Mouse (Mus musculus) hindbrain, postnatal 0 days (tissue): ENCODE results near the gene Tbc1d22b. TPM values are rescaled to one million over a fixed set of nuclear protein-coding genes. Genes with fewer than 3 reads are reported as not detected.
A peak's percentile ranks its signal among the peaks of the same experiment; 100 is the strongest.
"Not testable (repeated sequence)": the region's sequence is repeated elsewhere in the genome, so short reads cannot be mapped to it uniquely, and the experiment has no call there.

Experiments used
- ATAC-seq: fragments of 200-750 bp; cut with Nextera tagmentation; 2 replicates; pipeline ENCODE4 v1.8.0; 2017; ENCODE audit warnings: mild to moderate bottlenecking, moderate TSS enrichment, moderate library complexity
- DNase-seq: peaks from one replicate; pipeline ENCODE4 v3.0.0-alpha.2; 2015; ENCODE audit warnings: low spot score
- H3K27ac ChIP-seq: fragments of 300-500 bp; sonication (generic); 2 replicates; pipeline ENCODE4 v1.5.1; 2014; ENCODE audit warnings: mild to moderate bottlenecking
- H3K27me3 ChIP-seq: fragments of 300-500 bp; sonication (generic); 2 replicates; pipeline ENCODE4 v1.6.1; 2014; ENCODE audit warnings: low read length, mixed read lengths; ENCODE audit not compliant: insufficient read depth
- H3K36me3 ChIP-seq: fragments of 300-500 bp; sonication (generic); 2 replicates; pipeline ENCODE4 v1.6.1; 2014; ENCODE audit warnings: low read length, mixed read lengths; ENCODE audit not compliant: insufficient read depth
- H3K4me1 ChIP-seq: fragments of 300-500 bp; sonication (generic); 2 replicates; pipeline ENCODE4 v1.6.1; 2014; ENCODE audit warnings: antibody characterized with exemption, low read length, mixed read lengths; ENCODE audit not compliant: insufficient read depth
- H3K4me2 ChIP-seq: fragments of 300-500 bp; sonication (generic); 2 replicates; pipeline ENCODE4 v1.6.1; 2014; ENCODE audit warnings: low read depth, mild to moderate bottlenecking, low read length, moderate library complexity, mixed read lengths
- H3K4me3 ChIP-seq: fragments of 300-500 bp; sonication (generic); 2 replicates; pipeline ENCODE4 v1.5.1; 2014; ENCODE audit warnings: low read length
- H3K9ac ChIP-seq: fragments of 300-500 bp; sonication (generic); replicated peaks from 2 replicates; pipeline ENCODE4 v1.6.1; 2014; ENCODE audit warnings: mild to moderate bottlenecking, low read length, moderate library complexity, mixed read lengths
- H3K9me3 ChIP-seq: fragments of 300-500 bp; sonication (generic); 2 replicates; pipeline ENCODE4 v1.6.1; 2016; ENCODE audit warnings: low read length, mixed read lengths
- CTCF ChIP-seq: IDR thresholded peaks from 2 replicates; pipeline ENCODE4 v1.5.1; 2016; ENCODE audit warnings: antibody characterized with exemption, control low read depth, low read depth
- WGBS: fragments of 180-500 bp; shearing (Covaris S2); extraction: QIAGEN DNeasy Blood & Tissue Kit; methylation state at CpG from one replicate; pipeline ENCODE4 v1.1.7; 2014; 5-methylcytosine and 5-hydroxymethylcytosine counted together
- polyA plus RNA-seq: library from polyadenylated mRNA; unstranded; fragments of >200 nt; fragmentation: Nextera tagmentation; extraction: Ambion mirVana; gene quantifications from 2 replicates; pipeline ENCODE4 v1.2.1, GENCODE M21; 2015
- total RNA-seq: library from RNA; depleted of rRNA; stranded (reverse); fragments of >200 nt; gene quantifications from 2 replicates; pipeline ENCODE4 v1.2.3, GENCODE M21; 2014

The Tbc1d22b gene
- total and polyA plus RNA-seq, 2 experiments from 2014 or later = 26.4 to 40.4 TPM

- no peaks in the 10 kb centered on the region for H3K36me3 ChIP-seq
- H3K9me3 ChIP-seq = no peaks in the 10 kb centered on the region
- no peaks in the 10 kb centered on the region for H3K4me1 ChIP-seq
- H3K4me2 ChIP-seq = 0 out of 2 replicates have a peak overlapping the region, but pooled peaks have one; percentile 38
- no peak overlapping the region for H3K27ac ChIP-seq
- TF ChIP-seq CTCF = peak; percentile 46
- H3K27me3 ChIP-seq = no peaks in the 10 kb centered on the region
- no peak overlapping the region for H3K4me3 ChIP-seq
- 82% methylated on average over 5 of the region's 5 CpGs for WGBS
- no peak overlapping the region for H3K9ac ChIP-seq
- no peak for DNase-seq
- no peak for ATAC-seq
These were observed 45.9 kb upstream of the Tbc1d22b start for GRCm38 (mm10) chr17:29503700-29504099.

- H3K4me3 ChIP-seq = no peak overlapping the region
- no peaks in the 10 kb centered on the region for H3K27me3 ChIP-seq
- no peak overlapping the region for H3K27ac ChIP-seq
- no peak overlapping the region for H3K4me2 ChIP-seq
- no peak for DNase-seq
- H3K9me3 ChIP-seq = no peaks in the 10 kb centered on the region
- H3K9ac ChIP-seq = no peak overlapping the region
- no peak for TF ChIP-seq CTCF
- no peaks in the 10 kb centered on the region for H3K36me3 ChIP-seq
- H3K4me1 ChIP-seq = no peaks in the 10 kb centered on the region
- ATAC-seq = no peak
- WGBS = 73% methylated on average over 12 of the region's 12 CpGs
These were observed 40.5 kb upstream of the Tbc1d22b start for GRCm38 (mm10) chr17:29508927-29509608.

- 64% methylated on average over 8 of the region's 8 CpGs for WGBS
- TF ChIP-seq CTCF = no peak
- DNase-seq (no peak), ATAC-seq (no peak)
- Histone ChIP-seq H3K27me3 (no peaks in the 10 kb centered on the region), H3K9me3 (no peaks in the 10 kb centered on the region), H3K9ac (no peak overlapping the region), H3K36me3 (no peaks in the 10 kb centered on the region), H3K27ac (no peak overlapping the region), H3K4me1 (no peaks in the 10 kb centered on the region), H3K4me2 (no peak overlapping the region), H3K4me3 (no peak overlapping the region)
These were observed 38.9 kb upstream of the Tbc1d22b start for GRCm38 (mm10) chr17:29510691-29511090.

DNA sequence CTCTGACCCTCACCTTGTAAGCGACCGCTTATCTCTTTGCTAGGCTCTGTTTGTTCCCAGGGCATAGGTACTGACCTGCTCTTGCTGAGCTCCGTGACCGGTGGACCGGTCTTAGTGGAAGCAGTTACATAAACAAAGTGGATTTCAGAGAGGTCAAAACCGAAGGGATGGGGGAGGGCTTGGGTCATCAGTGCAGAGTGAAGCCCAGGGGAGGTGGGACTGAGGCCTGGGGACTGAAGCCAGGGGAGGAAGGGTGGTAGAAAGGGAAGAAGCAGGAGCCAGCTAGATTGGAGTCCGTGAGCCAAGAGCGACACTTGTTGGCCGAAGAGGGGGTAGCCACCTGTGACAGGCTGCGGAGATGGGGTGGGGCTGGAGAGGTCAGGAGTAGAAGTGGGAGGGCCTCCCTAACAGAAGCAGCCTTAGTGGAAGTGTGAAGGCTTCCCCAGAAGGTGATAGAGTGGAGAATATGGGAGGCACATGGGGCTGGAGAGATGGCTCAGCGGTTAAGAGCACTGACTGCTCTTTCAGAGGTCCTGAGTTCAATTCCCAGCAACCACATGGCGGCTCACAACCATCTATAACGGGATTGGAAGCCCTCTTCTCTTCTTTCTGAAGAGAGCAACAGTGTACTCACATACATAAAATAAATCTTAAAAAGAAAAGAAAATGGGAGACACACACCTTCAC is 36.4 kb upstream of the Tbc1d22b start:
- peak; percentile 76 for TF ChIP-seq CTCF
- DNase-seq = peak; percentile 72
- peak; percentile 62 for ATAC-seq
- 47% methylated on average over 13 of the region's 13 CpGs for WGBS
- H3K36me3 ChIP-seq = no peaks in the 10 kb centered on the region
- no peak overlapping the region for H3K4me3 ChIP-seq
- no peaks in the 10 kb centered on the region for H3K9me3 ChIP-seq
- no peak overlapping the region for H3K27ac ChIP-seq
- no peaks in the 10 kb centered on the region for H3K4me1 ChIP-seq
- H3K4me2 ChIP-seq = no peak overlapping the region
- H3K27me3 ChIP-seq = no peaks in the 10 kb centered on the region
- no peak overlapping the region for H3K9ac ChIP-seq

DNA sequence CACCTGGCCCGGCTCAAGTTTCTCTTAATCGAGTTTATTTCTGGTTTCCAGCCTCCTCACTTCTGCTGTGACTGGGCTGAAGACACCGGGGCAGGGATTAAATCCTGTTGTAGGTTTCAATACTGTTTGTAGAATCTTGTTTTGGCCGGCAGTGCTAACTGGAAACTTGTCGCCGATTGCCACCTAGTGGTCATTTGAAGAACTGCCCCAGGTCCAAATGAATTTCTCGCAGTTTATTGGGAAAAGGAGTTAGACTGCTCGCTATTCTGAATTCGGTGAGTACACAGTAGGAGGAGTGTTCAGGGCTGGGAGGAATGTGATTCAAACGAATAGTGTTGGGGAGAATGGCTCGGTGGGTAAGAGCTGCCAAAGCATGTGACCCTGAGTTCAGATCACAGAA is 35.1 kb upstream of the Tbc1d22b start:
- Histone ChIP-seq H3K27ac (no peak overlapping the region), H3K36me3 (no peaks in the 10 kb centered on the region), H3K4me1 (no peaks in the 10 kb centered on the region), H3K4me3 (no peak overlapping the region), H3K4me2 (no peak overlapping the region), H3K9ac (no peak overlapping the region), H3K9me3 (no peaks in the 10 kb centered on the region), H3K27me3 (no peaks in the 10 kb centered on the region)
- ATAC-seq (peak; percentile 77; the same call in 1 of the 2 replicates), DNase-seq (peak; percentile 90)
- peak; percentile 95 for TF ChIP-seq CTCF
- whole genome bisulfite sequencing = 3% methylated on average over 11 of the region's 11 CpGs

- ATAC-seq, H3K27me3 ChIP-seq, H3K9me3 ChIP-seq, H3K9ac ChIP-seq, H3K27ac ChIP-seq, H3K36me3 ChIP-seq, H3K4me2 ChIP-seq, DNase-seq, H3K4me1 ChIP-seq, H3K4me3 ChIP-seq: not testable (repeated sequence)
- WGBS = 89% methylated on average over 5 of the region's 5 CpGs
These were observed 30.9 kb upstream of the Tbc1d22b start for GRCm38 (mm10) chr17:29518665-29519064.

- H3K36me3 ChIP-seq = no peaks in the 10 kb centered on the region
- H3K27ac ChIP-seq = no peak overlapping the region
- H3K9me3 ChIP-seq = no peaks in the 10 kb centered on the region
- H3K27me3 ChIP-seq = no peaks in the 10 kb centered on the region
- H3K4me2 ChIP-seq = no peak overlapping the region
- no peak overlapping the region for H3K4me3 ChIP-seq
- DNase-seq (no peak), ATAC-seq (no peak)
- no peaks in the 10 kb centered on the region for H3K4me1 ChIP-seq
- WGBS = 81% methylated on average over 8 of the region's 8 CpGs
- no peak for TF ChIP-seq CTCF
- no peak overlapping the region for H3K9ac ChIP-seq
These were observed 29.9 kb upstream of the Tbc1d22b start for GRCm38 (mm10) chr17:29519731-29520130.
